Mouse (Mus musculus): ENCODE measurements around the gene Nbas.

The Nbas gene

DNA sequence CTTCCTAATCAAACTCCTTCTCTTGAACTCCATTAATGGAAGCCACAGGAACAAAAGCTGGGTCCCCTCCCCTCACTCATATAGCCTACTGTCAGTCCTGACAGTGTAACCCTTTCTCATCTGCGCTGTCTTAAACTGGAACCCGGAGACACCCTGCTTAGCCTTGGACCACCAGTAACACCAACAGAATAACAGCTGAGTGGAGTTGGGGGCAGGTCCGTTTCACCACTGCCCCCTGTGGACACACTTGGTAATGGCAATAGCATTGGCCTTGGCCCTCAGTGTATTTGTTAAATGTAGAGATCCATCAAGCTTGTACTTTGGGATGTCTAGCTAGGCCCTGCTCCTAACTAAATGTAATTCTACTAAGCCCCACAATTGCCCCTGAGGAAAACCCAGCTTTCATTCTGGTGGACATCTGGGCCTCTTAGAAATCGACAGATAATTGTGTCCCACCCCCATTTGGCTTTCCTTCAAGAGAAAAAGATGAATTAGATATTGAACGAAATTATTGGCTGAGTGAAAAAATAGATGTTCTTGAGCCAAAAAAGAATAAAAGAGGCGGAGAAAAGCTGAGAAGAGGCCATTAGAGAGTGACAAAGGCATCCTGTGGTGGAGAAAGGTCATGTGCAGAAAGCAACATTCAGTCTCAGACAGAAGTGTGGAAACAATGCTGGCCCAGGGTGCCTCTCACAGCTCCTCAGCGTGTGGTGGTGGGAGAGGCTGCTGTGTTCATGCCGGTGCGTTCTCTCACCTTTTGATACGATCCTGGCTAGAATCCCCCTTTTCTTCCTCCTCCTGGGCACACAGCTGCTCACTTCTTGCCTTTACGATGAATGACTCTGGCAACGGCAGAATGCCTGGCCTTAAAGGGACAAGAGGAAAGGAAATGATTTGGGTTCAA lies 358.1 kb downstream of the Nbas start:
- DNase-seq (ENCODE audit: low spot score) = no peak
